Mouse (Mus musculus) stomach, postnatal 0 days (tissue): ENCODE results near the gene Stoml2. TPM values are rescaled to one million over a fixed set of nuclear protein-coding genes. Genes with fewer than 3 reads are reported as not detected.
A peak's percentile ranks its signal among the peaks of the same experiment; 100 is the strongest.
"Not testable (repeated sequence)": the region's sequence is repeated elsewhere in the genome, so short reads cannot be mapped to it uniquely, and the experiment has no call there.

Experiments
- ATAC-seq: fragments of 200-750 bp; cut with Nextera tagmentation; 2 replicates; pipeline ENCODE4 v1.8.0; 2017; ENCODE audit not compliant: low FRiP score, low TSS enrichment
- DNase-seq: peaks from one replicate; pipeline ENCODE4 v3.0.0-alpha.2; 2016; ENCODE audit warnings: low spot score
- H3K27ac ChIP-seq: fragments of 300-500 bp; sonication (generic); replicated peaks from 2 replicates; pipeline ENCODE4 v1.5.1; 2014; ENCODE audit warnings: mild to moderate bottlenecking, control low read depth
- H3K27me3 ChIP-seq: fragments of 300-500 bp; sonication (generic); 2 replicates; pipeline ENCODE4 v1.6.1; 2014; ENCODE audit warnings: low read length; ENCODE audit not compliant: control insufficient read depth, insufficient read depth
- H3K36me3 ChIP-seq: fragments of 300-500 bp; sonication (generic); 2 replicates; pipeline ENCODE4 v1.6.1; 2014; ENCODE audit warnings: low read length, mixed read lengths; ENCODE audit not compliant: control insufficient read depth, insufficient read depth
- H3K4me1 ChIP-seq: fragments of 300-500 bp; sonication (generic); replicated peaks from 2 replicates; pipeline ENCODE4 v1.6.1; 2014; ENCODE audit warnings: antibody characterized with exemption; ENCODE audit not compliant: control insufficient read depth, insufficient read depth
- H3K4me2 ChIP-seq: fragments of 300-500 bp; sonication (generic); replicated peaks from 2 replicates; pipeline ENCODE4 v1.6.1; 2014; ENCODE audit warnings: low read depth, mild to moderate bottlenecking, control low read depth, moderate library complexity
- H3K4me3 ChIP-seq: fragments of 300-500 bp; sonication (generic); 2 replicates; pipeline ENCODE4 v1.5.1; 2014; ENCODE audit warnings: low read depth, low read length, control low read depth
- H3K9ac ChIP-seq: fragments of 300-500 bp; sonication (generic); 2 replicates; pipeline ENCODE4 v1.6.1; 2014; ENCODE audit warnings: mild to moderate bottlenecking, low read length, control low read depth, mixed read lengths
- H3K9me3 ChIP-seq: fragments of 300-500 bp; sonication (generic); 2 replicates; pipeline ENCODE4 v1.6.1; 2016; ENCODE audit warnings: low read length; ENCODE audit not compliant: control insufficient read depth
- CTCF ChIP-seq: IDR thresholded peaks from 2 replicates; pipeline ENCODE4 v1.5.1; 2016; ENCODE audit warnings: antibody characterized with exemption, low read depth, mild to moderate bottlenecking, moderate library complexity
- EP300 ChIP-seq: optimal IDR thresholded peaks from 2 replicates; pipeline ENCODE3; 2016; ENCODE audit warnings: antibody characterized with exemption
- WGBS: fragments of 180-500 bp; shearing (Covaris S2); extraction: QIAGEN DNeasy Blood & Tissue Kit; methylation state at CpG from one replicate; pipeline ENCODE4 v1.1.7; 2014; 5-methylcytosine and 5-hydroxymethylcytosine counted together
- polyA plus RNA-seq: library from polyadenylated mRNA; unstranded; fragments of >200 nt; fragmentation: Nextera tagmentation; extraction: Ambion mirVana; gene quantifications from 2 replicates; pipeline ENCODE4 v1.2.1, GENCODE M21; 2015

The Stoml2 gene
- polyA plus RNA-seq, 1 experiment from 2014 or later: 151 TPM

- under 1% methylated on average over 49 of the region's 51 CpGs for WGBS
- Histone ChIP-seq H3K4me1 (0 out of 2 replicates have a peak, but pooled peaks cover 5% of the 10 kb centered on the region), H3K4me3 (peak overlapping the region; percentile 95), H3K9me3 (no peaks in the 10 kb centered on the region), H3K4me2 (peak overlapping the region; percentile 64), H3K9ac (peak overlapping the region; percentile 98), H3K27me3 (no peaks in the 10 kb centered on the region), H3K27ac (peak overlapping the region; percentile 100), H3K36me3 (no peaks in the 10 kb centered on the region)
- ATAC-seq (peak; percentile 72), DNase-seq (peak; percentile 86)
- peak; percentile 55 for TF ChIP-seq CTCF
- TF ChIP-seq EP300: peak; percentile 44
These were observed 31.9 kb downstream of the Stoml2 start for GRCm38 (mm10) chr4:42999451-43000140.

- ATAC-seq: no peak
- 31% methylated on average over 2 of the region's 2 CpGs for WGBS
- Histone ChIP-seq H3K4me2 (0 out of 2 replicates have a peak overlapping the region, but pooled peaks have one; percentile 64), H3K27me3 (no peaks in the 10 kb centered on the region), H3K9ac (no peak overlapping the region; the same call in 1 of the 2 replicates), H3K9me3 (no peaks in the 10 kb centered on the region), H3K4me3 (no peak overlapping the region), H3K4me1 (0 out of 2 replicates have a peak, but pooled peaks cover 5% of the 10 kb centered on the region), H3K36me3 (0 out of 2 replicates have a peak, but pooled peaks cover 2% of the 10 kb centered on the region), H3K27ac (no peak overlapping the region)
- no peak for DNase-seq
- TF ChIP-seq EP300 (no peak), CTCF (no peak)
These were observed 33.5 kb downstream of the Stoml2 start for GRCm38 (mm10) chr4:42998022-42998421.

- Histone ChIP-seq H3K36me3 (peaks cover 33% of the 10 kb centered on the region), H3K9ac (no peak overlapping the region), H3K27me3 (no peaks in the 10 kb centered on the region), H3K4me3 (no peak overlapping the region), H3K9me3 (no peaks in the 10 kb centered on the region), H3K27ac (no peak overlapping the region), H3K4me1 (no peaks in the 10 kb centered on the region), H3K4me2 (no peak overlapping the region)
- ATAC-seq (no peak), DNase-seq (no peak)
- TF ChIP-seq CTCF (peak; percentile 49), EP300 (no peak)
- WGBS: 67% methylated on average over 1 of the region's 1 CpGs
These were observed 43.2 kb downstream of the Stoml2 start for GRCm38 (mm10) chr4:42988296-42988695.

- H3K36me3 ChIP-seq, ATAC-seq: not testable (repeated sequence)
These were observed 51.0 kb downstream of the Stoml2 start for GRCm38 (mm10) chr4:42980467-42980866.

DNA sequence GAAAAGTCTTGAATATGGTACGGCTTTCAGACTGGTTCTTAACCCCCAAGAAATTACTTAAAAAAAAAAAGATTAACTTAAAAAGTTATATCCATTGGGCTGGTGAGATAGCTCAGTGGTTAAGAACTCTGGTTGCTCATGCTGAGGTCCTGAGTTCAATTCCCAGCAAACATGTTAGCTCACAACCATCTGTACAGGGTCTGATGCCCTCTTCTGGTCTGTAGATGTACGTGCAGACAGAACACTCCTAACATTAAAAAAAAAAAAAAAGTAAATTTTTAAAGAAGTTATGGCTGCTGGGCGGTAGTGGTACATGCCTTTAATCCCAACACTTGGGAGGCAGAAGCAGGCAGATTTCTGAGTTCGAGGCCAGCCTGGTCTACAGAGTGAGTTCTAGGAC is 53.4 kb downstream of the Stoml2 start:
- H3K4me1 ChIP-seq: no peaks in the 10 kb centered on the region
- DNase-seq (no peak), ATAC-seq (no peak)
- H3K36me3 ChIP-seq: no peaks in the 10 kb centered on the region; the same call in 1 of the 2 replicates
- no peaks in the 10 kb centered on the region for H3K27me3 ChIP-seq
- no peak overlapping the region for H3K4me2 ChIP-seq
- 86% methylated on average over 4 of the region's 4 CpGs for WGBS
- H3K4me3 ChIP-seq: no peak overlapping the region
- no peak overlapping the region for H3K27ac ChIP-seq
- no peaks in the 10 kb centered on the region for H3K9me3 ChIP-seq
- no peak overlapping the region for H3K9ac ChIP-seq
- no peak for TF ChIP-seq EP300
- peak; percentile 47; the same call in 1 of the 2 replicates for TF ChIP-seq CTCF

More at GRCm38 (mm10) chr4:42980467-42980866, 51.0 kb downstream of the Stoml2 start:
- H3K4me1 ChIP-seq, H3K27me3 ChIP-seq, H3K9me3 ChIP-seq, H3K9ac ChIP-seq, H3K27ac ChIP-seq, H3K4me3 ChIP-seq, H3K4me2 ChIP-seq, DNase-seq: not testable (repeated sequence)
- WGBS: 88% methylated on average over 7 of the region's 8 CpGs

Other genes starting within 250 kb of the Stoml2 start
- gene Fam205a1, start 177.8 kb downstream of the Stoml2 start, polyA plus RNA-seq: not detected in 2 replicates
- gene Gm12394, start 174.9 kb downstream of the Stoml2 start, polyA plus RNA-seq: 0.07 and 0.12 TPM in 2 replicates
- 0.11 TPM in 2 replicates for gene Fam205c, start 157.5 kb downstream of the Stoml2 start, polyA plus RNA-seq
- 6.1 and 6.5 TPM in 2 replicates for gene Phf24, start 115.0 kb downstream of the Stoml2 start, polyA plus RNA-seq
- gene Dnajb5, start 81.9 kb downstream of the Stoml2 start, polyA plus RNA-seq: 9.0 and 9.4 TPM in 2 replicates
- gene 1700022I11Rik, start 62.1 kb downstream of the Stoml2 start, polyA plus RNA-seq: 0.41 and 0.46 TPM in 2 replicates
- 280 and 282 TPM in 2 replicates for gene Vcp, start 31.2 kb downstream of the Stoml2 start, polyA plus RNA-seq
- 7.0 and 7.7 TPM in 2 replicates for gene Fancg, start 21.2 kb downstream of the Stoml2 start, polyA plus RNA-seq
- 10.3 and 11.0 TPM in 2 replicates for gene Pigo, start 5.9 kb downstream of the Stoml2 start, polyA plus RNA-seq
- gene Fam214b, start 14.5 kb upstream of the Stoml2 start, polyA plus RNA-seq: 9.0 and 10.0 TPM in 2 replicates
- gene Unc13b, start 27.2 kb upstream of the Stoml2 start, polyA plus RNA-seq: 3.2 and 4.5 TPM in 2 replicates
- 0.23 and 0.41 TPM in 2 replicates for gene Atp8b5, start 235.4 kb upstream of the Stoml2 start, polyA plus RNA-seq